Mouse (Mus musculus): ENCODE data around the gene Prickle4.

- TF ChIP-seq CTCF (IDR thresholded peaks at IDR 0.05; ENCODE audit: extremely low read depth, insufficient read length, insufficient replicate concordance, low read depth, low read length) (no peak), POLR2A (IDR thresholded peaks at IDR 0.05; ENCODE audit: low read depth, low read length) (no peak)
Observed at GRCm38 (mm10) chr17:47726566-47726965, 32.0 kb upstream of the Prickle4 start, which contains the start of gene Pgc.
